Mouse (Mus musculus): ENCODE results near the gene Srgap3.

Gene Srgap3

GRCm38 (mm10) chr6:112691523-112691922, 255.5 kb downstream of the Srgap3 start:
- in situ Hi-C loops (cut with MboI, MseI), result no loop called here

- in situ Hi-C loops (cut with MboI, MseI), result no loop called here
These were observed 259.0 kb downstream of the Srgap3 start for GRCm38 (mm10) chr6:112688033-112688432.

- in situ Hi-C loops (cut with MboI, MseI), result no loop called here
These were observed 260.6 kb downstream of the Srgap3 start for GRCm38 (mm10) chr6:112686485-112686884.

GRCm38 (mm10) chr6:112684065-112684464, 263.0 kb downstream of the Srgap3 start:
- in situ Hi-C loops (cut with MboI, MseI), result no loop called here
